Mouse (Mus musculus): ENCODE data around the gene Fli1.

The Fli1 gene

GRCm38 (mm10) chr9:32522536-32523245, 20.0 kb downstream of the Fli1 start:
- DNase-seq (ENCODE audit: low spot score in 2 of 2) = no peak

- no peak for DNase-seq (ENCODE audit: low spot score in 2 of 2)
Measured at GRCm38 (mm10) chr9:32521331-32521730, 21.3 kb downstream of the Fli1 start.

- no peak for DNase-seq (ENCODE audit: low spot score in 2 of 2)
Measured at GRCm38 (mm10) chr9:32520821-32521220, 21.8 kb downstream of the Fli1 start.

GRCm38 (mm10) chr9:32519101-32520051, 23.3 kb downstream of the Fli1 start:
- DNase-seq (ENCODE audit: low spot score in 2 of 2) = no peak

- no peak for DNase-seq (ENCODE audit: low spot score in 2 of 2)
Measured at GRCm38 (mm10) chr9:32518351-32519075, 24.1 kb downstream of the Fli1 start.

- DNase-seq (ENCODE audit: low spot score in 2 of 2) = no peak
Measured at GRCm38 (mm10) chr9:32516691-32517090, 26.0 kb downstream of the Fli1 start.

GRCm38 (mm10) chr9:32515894-32516686, 26.6 kb downstream of the Fli1 start:
- no peak for DNase-seq (ENCODE audit: low spot score in 2 of 2)

- DNase-seq (ENCODE audit: low spot score in 2 of 2) = no peak
Measured at GRCm38 (mm10) chr9:32514406-32515058, 28.1 kb downstream of the Fli1 start.

GRCm38 (mm10) chr9:32513471-32513870, 29.2 kb downstream of the Fli1 start:
- no peak for DNase-seq (ENCODE audit: low spot score in 2 of 2)

GRCm38 (mm10) chr9:32510454-32511263, 32.0 kb downstream of the Fli1 start:
- no peak for DNase-seq (ENCODE audit: low spot score in 2 of 2)

GRCm38 (mm10) chr9:32509706-32510156, 32.9 kb downstream of the Fli1 start:
- DNase-seq (ENCODE audit: low spot score in 2 of 2) = no peak

GRCm38 (mm10) chr9:32508648-32509047, 34.0 kb downstream of the Fli1 start:
- no peak for DNase-seq (ENCODE audit: low spot score in 2 of 2)

GRCm38 (mm10) chr9:32508118-32508517, 34.5 kb downstream of the Fli1 start:
- DNase-seq (ENCODE audit: low spot score in 2 of 2) = no peak

- DNase-seq (ENCODE audit: low spot score in 2 of 2) = no peak
Measured at GRCm38 (mm10) chr9:32506866-32507861, 35.5 kb downstream of the Fli1 start.

- DNase-seq (ENCODE audit: low spot score in 2 of 2) = no peak
Measured at GRCm38 (mm10) chr9:32506161-32506560, 36.5 kb downstream of the Fli1 start.

- no peak for DNase-seq (ENCODE audit: low spot score in 2 of 2)
Measured at GRCm38 (mm10) chr9:32505460-32506075, 37.1 kb downstream of the Fli1 start.

- no peak for DNase-seq (ENCODE audit: low spot score in 2 of 2)
Measured at GRCm38 (mm10) chr9:32503995-32504451, 38.6 kb downstream of the Fli1 start.

GRCm38 (mm10) chr9:32503423-32503822, 39.2 kb downstream of the Fli1 start:
- no peak for DNase-seq (ENCODE audit: low spot score in 2 of 2)

All from frontal cortex, postnatal 25 days (tissue).